Mouse (Mus musculus) embryonic facial prominence, embryonic 15.5 days (tissue): Measurements from ENCODE around the gene Pipox. TPM values are rescaled to one million over a fixed set of nuclear protein-coding genes. Genes with fewer than 3 reads are reported as not detected.

Experiments
- ATAC-seq: fragments of 200-750 bp; cut with Nextera tagmentation; 2 replicates; pipeline ENCODE4 v1.8.0; 2017; ENCODE audit warnings: low read depth, moderate TSS enrichment; ENCODE audit not compliant: insufficient number of reproducible peaks, low FRiP score, low TSS enrichment
- H3K27ac ChIP-seq: fragments of 300-500 bp; sonication (generic); replicated peaks from 2 replicates; pipeline ENCODE4 v1.5.1; 2015; ENCODE audit warnings: mild to moderate bottlenecking, inconsistent platforms
- H3K27me3 ChIP-seq: fragments of 300-500 bp; sonication (generic); 2 replicates; pipeline ENCODE4 v1.6.1; 2015; ENCODE audit warnings: inconsistent platforms
- H3K36me3 ChIP-seq: fragments of 300-500 bp; sonication (generic); 2 replicates; pipeline ENCODE4 v1.6.1; 2015; ENCODE audit warnings: mild to moderate bottlenecking, inconsistent platforms
- H3K4me1 ChIP-seq: fragments of 300-500 bp; sonication (generic); 2 replicates; pipeline ENCODE4 v1.6.1; 2015; ENCODE audit warnings: inconsistent platforms
- H3K4me2 ChIP-seq: fragments of 300-500 bp; sonication (generic); replicated peaks from 2 replicates; pipeline ENCODE4 v1.6.1; 2015; ENCODE audit warnings: mild to moderate bottlenecking, inconsistent platforms
- H3K4me3 ChIP-seq: fragments of 300-500 bp; sonication (generic); replicated peaks from 2 replicates; pipeline ENCODE4 v1.5.1; 2015; ENCODE audit warnings: mild to moderate bottlenecking, inconsistent platforms
- H3K9ac ChIP-seq: fragments of 300-500 bp; sonication (generic); 2 replicates; pipeline ENCODE4 v1.6.1; 2015; ENCODE audit warnings: inconsistent platforms
- H3K9me3 ChIP-seq: fragments of 300-500 bp; sonication (generic); replicated peaks from 2 replicates; pipeline ENCODE4 v1.6.1; 2016; ENCODE audit warnings: inconsistent platforms
- WGBS: fragments of 180-500 bp; shearing (Covaris S2); methylation state at CpG from one replicate; pipeline ENCODE4 v1.1.7; 2015; 5-methylcytosine and 5-hydroxymethylcytosine counted together
- polyA plus RNA-seq: library from polyadenylated mRNA; unstranded; fragments of >200 nt; fragmentation: Nextera tagmentation; extraction: Ambion mirVana; gene quantifications from 2 replicates; pipeline ENCODE4 v1.2.1, GENCODE M21; 2015

Pipox gene
- polyA plus RNA-seq, 1 experiment from 2014 or later, result 1.0 TPM

DNA sequence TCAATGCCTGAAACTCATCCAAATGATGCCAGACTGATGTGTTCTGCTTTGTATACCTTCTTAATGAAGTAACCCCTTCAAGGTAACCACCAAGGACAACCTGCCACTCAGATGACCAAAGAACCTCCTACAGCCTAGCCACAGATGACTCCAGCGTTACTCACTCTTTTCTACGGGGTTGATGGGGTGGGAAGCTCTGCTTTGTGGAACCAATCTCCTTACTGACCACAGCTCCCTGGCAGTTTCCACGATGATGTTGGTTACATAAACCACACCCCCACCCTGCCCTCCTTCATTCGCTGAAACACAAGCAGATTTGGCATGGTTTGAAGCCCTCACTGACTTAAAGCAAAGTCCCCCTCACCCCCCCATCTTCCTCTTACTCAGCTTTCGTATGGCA, 33.9 kb upstream of the Pipox start:
- no peaks in the 10 kb centered on the region for H3K36me3 ChIP-seq
- H3K4me1 ChIP-seq, result peaks cover 12% of the 10 kb centered on the region
- no peak overlapping the region for H3K27ac ChIP-seq
- H3K4me3 ChIP-seq, result no peak overlapping the region
- no peak overlapping the region for H3K9ac ChIP-seq
- 49% methylated on average over 5 of the region's 5 CpGs for WGBS
- peaks cover 46% of the 10 kb centered on the region for H3K27me3 ChIP-seq
- H3K4me2 ChIP-seq, result no peak overlapping the region
- ATAC-seq, result no peak
- no peaks in the 10 kb centered on the region for H3K9me3 ChIP-seq

DNA sequence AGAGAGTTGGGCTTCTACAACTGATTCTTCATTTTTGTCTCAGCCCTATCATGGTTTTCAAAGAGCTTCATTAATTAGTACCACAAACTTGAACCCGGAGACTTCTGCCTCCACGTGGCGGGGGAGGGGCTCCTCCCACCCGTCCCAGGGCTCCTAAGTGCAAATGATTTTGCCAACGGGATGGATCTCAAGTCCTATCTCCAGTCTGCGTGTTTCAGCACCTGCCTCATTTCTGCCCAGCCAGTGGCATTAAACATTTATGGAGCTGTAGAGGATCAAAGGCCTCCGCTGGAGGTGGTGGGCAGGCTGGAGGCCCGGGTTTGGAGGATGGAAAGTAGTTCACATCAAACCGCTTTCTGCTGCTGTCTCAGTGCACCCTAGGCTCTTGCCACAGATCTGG, 32.8 kb upstream of the Pipox start:
- Histone ChIP-seq H3K36me3 (no peaks in the 10 kb centered on the region), H3K9me3 (no peaks in the 10 kb centered on the region), H3K4me2 (no peak overlapping the region), H3K4me1 (peaks cover 9% of the 10 kb centered on the region), H3K27me3 (peaks cover 34% of the 10 kb centered on the region), H3K9ac (no peak overlapping the region), H3K27ac (no peak overlapping the region), H3K4me3 (no peak overlapping the region)
- no peak for ATAC-seq
- WGBS, result 19% methylated on average over 9 of the region's 9 CpGs

DNA sequence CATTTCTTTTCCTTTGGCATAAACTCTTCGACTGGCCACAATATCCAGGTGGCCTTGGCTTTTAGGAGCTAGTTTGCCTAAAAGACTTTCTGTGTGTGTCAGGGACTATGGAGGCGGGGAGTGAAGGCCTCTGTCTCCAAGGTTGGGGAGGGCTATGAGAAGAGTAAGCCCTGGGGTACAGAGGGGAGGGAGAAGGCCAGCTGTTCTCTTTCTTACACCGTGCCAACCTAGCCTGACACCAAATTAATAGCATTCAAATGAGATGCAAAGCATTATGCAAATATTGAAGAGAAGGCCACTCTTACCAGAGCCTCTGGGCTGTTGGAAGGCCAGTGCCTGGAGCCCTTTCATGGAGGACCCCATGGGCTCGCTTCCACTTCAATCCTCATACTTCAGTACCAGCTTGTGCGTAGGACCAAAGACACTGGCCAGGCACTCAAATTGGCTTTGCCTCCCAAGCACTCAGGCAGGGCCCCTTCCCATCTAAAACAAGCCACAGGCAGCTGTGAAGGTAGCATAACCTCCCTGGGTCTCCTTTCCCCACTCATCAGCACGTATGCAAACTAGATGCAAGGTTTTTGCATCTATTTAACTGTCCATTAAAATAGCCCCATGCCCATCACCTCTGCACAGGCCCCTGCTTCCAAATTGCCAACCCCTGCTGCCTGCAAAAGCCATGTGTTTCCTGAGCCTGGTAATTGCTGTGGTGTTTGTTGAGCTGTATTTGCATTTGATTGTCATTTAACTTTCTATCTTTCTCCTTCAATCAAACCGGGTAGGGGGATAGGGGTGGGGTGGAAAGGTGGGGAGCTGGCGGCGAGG, 32.2 kb upstream of the Pipox start:
- 42% methylated on average over 9 of the region's 9 CpGs for WGBS
- Histone ChIP-seq H3K27me3 (peaks cover 28% of the 10 kb centered on the region), H3K4me3 (no peak overlapping the region), H3K9me3 (no peaks in the 10 kb centered on the region), H3K36me3 (no peaks in the 10 kb centered on the region), H3K27ac (no peak overlapping the region), H3K4me1 (peaks cover 3% of the 10 kb centered on the region), H3K4me2 (no peak overlapping the region), H3K9ac (no peak overlapping the region)
- ATAC-seq, result no peak

DNA sequence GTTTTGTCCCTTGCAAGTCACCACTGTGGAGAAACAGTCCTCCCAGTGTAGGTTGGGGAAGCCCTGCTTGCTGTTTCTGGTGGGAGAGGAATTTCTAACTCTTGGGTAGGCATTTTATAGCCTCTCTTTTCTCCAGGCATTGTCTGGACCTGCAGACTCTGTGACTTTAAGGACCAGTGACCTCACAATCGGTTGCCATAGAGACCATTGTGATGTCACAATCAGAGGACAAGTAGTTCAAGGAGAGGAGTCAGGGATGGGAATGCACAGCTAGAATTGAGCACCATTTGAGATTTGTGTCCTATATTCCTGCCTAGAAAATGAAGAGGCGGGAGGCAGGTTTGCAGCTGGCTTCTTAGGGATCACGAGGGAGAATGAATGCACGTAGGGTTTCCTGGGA, 29.4 kb upstream of the Pipox start:
- Histone ChIP-seq H3K9me3 (no peaks in the 10 kb centered on the region), H3K9ac (no peak overlapping the region), H3K4me2 (no peak overlapping the region), H3K36me3 (no peaks in the 10 kb centered on the region), H3K4me1 (no peaks in the 10 kb centered on the region), H3K27me3 (peaks cover 10% of the 10 kb centered on the region), H3K27ac (no peak overlapping the region), H3K4me3 (no peak overlapping the region)
- ATAC-seq, result no peak
- WGBS, result 82% methylated on average over 4 of the region's 4 CpGs

DNA sequence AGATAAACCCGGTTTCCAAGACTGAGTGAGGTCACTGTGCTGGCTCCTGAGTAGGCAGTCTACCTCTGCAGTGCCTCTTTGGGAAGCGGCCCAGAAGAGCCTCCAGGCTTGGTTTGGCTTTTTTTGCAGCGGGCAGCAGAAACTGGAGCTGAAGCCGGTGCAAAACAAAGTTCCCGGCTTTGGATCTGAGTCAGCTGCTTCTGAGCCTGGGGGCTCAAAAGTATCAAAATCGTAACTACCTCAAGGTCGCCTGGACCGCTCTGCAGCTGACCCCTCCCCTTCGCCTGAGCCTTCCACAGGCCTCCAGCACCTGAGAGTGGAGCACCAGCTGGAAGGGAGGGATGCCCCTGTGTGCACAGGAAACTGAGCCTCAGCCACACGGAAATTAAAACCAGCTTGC, 23.3 kb upstream of the Pipox start:
- Histone ChIP-seq H3K9me3 (no peaks in the 10 kb centered on the region), H3K9ac (no peak overlapping the region), H3K4me3 (no peak overlapping the region), H3K4me2 (peak overlapping the region; percentile 12; the same call in 1 of the 2 replicates), H3K36me3 (no peaks in the 10 kb centered on the region), H3K27ac (peak overlapping the region; percentile 49), H3K27me3 (peaks cover 59% of the 10 kb centered on the region), H3K4me1 (peaks cover 19% of the 10 kb centered on the region)
- 8% methylated on average over 10 of the region's 10 CpGs for WGBS
- ATAC-seq, result peak; percentile 69; the same call in 1 of the 2 replicates

DNA sequence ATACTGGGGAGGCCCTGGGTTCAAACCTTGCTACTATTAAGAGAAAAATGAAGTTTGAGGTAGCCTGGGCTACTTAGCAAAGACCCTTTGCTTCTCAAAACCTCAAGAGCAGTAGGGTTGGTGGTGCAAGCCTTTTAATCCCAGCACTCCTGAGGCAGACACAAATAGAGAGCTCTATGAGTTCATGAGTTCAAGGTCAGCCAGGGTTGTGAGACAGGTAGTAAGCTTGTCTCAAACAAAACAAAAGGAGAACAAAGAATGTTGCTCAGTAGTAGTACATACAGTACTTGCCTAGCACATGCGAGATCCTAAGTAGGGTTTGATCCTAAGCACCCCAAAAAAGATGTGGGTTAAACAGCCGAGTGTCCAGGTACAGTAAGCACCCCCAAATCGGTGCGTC, 22.8 kb upstream of the Pipox start:
- WGBS, result 64% methylated on average over 4 of the region's 4 CpGs
- H3K27ac ChIP-seq, result no peak overlapping the region
- H3K4me3 ChIP-seq, result no peak overlapping the region
- peaks cover 21% of the 10 kb centered on the region for H3K4me1 ChIP-seq
- no peaks in the 10 kb centered on the region for H3K36me3 ChIP-seq
- ATAC-seq, result no peak
- no peaks in the 10 kb centered on the region for H3K9me3 ChIP-seq
- H3K9ac ChIP-seq, result no peak overlapping the region
- H3K4me2 ChIP-seq, result no peak overlapping the region
- peaks cover 60% of the 10 kb centered on the region for H3K27me3 ChIP-seq

DNA sequence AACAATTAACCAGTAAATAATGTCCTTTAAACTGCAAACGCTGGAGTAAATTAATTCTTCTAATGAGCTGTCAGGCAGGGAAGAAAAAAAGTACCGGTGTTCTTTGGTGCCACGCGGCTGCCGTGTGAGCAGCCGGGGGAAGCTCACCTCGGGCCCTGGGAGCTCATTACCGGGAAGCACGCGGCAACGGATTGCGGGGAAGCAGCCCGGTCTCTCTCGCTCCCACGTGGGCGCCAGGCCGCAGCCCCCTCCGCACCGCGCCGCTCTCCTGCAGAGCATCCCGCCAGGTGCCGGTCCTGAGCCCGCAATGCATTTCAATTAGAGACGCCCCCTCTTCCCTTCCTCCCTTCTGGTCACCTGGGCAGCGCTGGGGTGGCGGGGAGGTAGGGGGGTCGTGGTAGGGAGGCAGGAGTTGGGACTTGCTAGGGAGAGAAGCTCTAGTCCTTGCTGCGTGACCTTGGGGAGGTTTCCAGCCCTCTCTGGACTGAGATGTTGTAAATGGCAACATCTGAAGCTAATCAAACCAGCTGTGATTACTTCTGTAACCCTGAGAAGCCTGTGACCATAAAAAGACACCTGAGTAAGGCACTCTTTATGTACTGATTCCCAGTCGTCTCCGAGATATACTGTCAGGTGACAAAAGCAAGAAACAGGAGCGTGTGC, 20.8 kb upstream of the Pipox start:
- no peaks in the 10 kb centered on the region for H3K9me3 ChIP-seq
- no peak overlapping the region for H3K9ac ChIP-seq
- peaks cover 25% of the 10 kb centered on the region for H3K4me1 ChIP-seq
- ATAC-seq, result no peak
- no peaks in the 10 kb centered on the region for H3K36me3 ChIP-seq
- whole genome bisulfite sequencing, result 7% methylated on average over 32 of the region's 32 CpGs
- H3K4me2 ChIP-seq, result no peak overlapping the region
- no peak overlapping the region for H3K27ac ChIP-seq
- H3K27me3 ChIP-seq, result peaks cover 60% of the 10 kb centered on the region
- H3K4me3 ChIP-seq, result no peak overlapping the region

DNA sequence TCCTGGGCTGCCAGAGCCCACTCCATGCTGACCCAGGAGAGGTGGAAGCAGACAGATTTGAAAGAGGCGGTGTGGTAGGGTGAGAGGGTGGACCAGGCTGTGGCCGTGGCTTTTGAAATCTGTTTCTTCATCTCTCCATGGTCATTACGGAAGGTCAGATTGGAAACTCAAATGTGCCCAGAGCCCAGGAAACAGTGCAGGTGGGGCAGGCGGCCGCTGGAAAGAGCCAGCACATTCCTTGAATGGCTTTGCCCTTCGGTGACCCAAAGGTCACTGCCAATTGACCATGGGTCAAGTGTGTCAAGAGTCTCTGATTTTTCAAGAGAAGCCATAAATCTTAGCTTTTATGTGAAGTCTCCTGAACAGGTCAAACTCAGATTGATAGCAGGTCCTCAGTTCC, 19.6 kb upstream of the Pipox start:
- H3K36me3 ChIP-seq, result no peaks in the 10 kb centered on the region
- no peaks in the 10 kb centered on the region for H3K9me3 ChIP-seq
- H3K27me3 ChIP-seq, result peaks cover 62% of the 10 kb centered on the region
- peaks cover 25% of the 10 kb centered on the region for H3K4me1 ChIP-seq
- no peak overlapping the region for H3K4me3 ChIP-seq
- H3K27ac ChIP-seq, result no peak overlapping the region
- H3K4me2 ChIP-seq, result no peak overlapping the region
- WGBS, result 53% methylated on average over 6 of the region's 6 CpGs
- H3K9ac ChIP-seq, result no peak overlapping the region
- no peak for ATAC-seq

DNA sequence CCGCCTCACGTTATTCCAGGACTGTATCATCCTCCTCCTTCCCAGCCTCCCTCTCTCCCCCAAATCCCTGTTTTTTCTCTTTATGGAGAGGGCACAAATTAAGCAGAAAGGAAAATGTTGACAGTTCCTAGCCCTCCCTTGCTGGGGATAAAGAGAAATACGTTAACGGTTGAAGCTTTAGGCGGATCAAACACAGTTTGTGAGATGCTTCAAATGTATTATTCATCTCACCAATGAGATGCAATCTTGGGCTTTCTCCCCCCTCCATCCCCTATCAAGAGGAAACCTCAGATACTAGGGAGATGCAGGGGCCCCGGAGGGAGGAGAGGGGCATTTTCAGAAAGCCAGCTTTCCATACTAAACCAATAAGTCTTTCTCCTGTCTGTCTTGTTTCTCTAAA, 15.9 kb upstream of the Pipox start:
- no peak for ATAC-seq
- no peak overlapping the region for H3K4me2 ChIP-seq
- no peaks in the 10 kb centered on the region for H3K36me3 ChIP-seq
- H3K4me3 ChIP-seq, result no peak overlapping the region
- H3K27ac ChIP-seq, result no peak overlapping the region
- H3K27me3 ChIP-seq, result peaks cover 34% of the 10 kb centered on the region
- no peaks in the 10 kb centered on the region for H3K9me3 ChIP-seq
- H3K4me1 ChIP-seq, result peaks cover 14% of the 10 kb centered on the region
- WGBS, result 24% methylated on average over 6 of the region's 6 CpGs
- no peak overlapping the region for H3K9ac ChIP-seq

DNA sequence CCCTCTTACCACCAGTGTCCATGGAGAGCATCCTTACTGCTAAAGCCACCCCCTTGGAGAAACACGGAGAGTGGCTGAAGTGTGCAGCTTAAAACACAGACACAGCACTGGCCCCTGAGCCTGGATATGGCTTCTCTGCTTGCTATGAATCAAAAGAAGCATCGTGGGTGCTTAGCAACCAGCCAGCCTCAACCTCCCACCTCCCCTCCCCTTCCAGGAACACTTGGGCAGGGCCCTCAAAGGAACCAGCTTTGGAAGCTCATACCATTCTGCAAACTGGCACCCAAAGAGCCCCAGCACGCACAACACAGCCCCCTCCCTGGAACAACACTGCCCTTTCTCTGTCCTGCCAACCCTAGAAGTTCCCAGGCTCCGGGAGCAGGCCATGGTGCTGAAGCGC, 15.5 kb upstream of the Pipox start:
- Histone ChIP-seq H3K4me1 (peaks cover 11% of the 10 kb centered on the region), H3K9ac (no peak overlapping the region), H3K4me2 (no peak overlapping the region), H3K9me3 (no peaks in the 10 kb centered on the region), H3K27me3 (peaks cover 30% of the 10 kb centered on the region), H3K27ac (no peak overlapping the region), H3K36me3 (no peaks in the 10 kb centered on the region), H3K4me3 (no peak overlapping the region)
- no peak for ATAC-seq
- WGBS, result 34% methylated on average over 5 of the region's 5 CpGs

DNA sequence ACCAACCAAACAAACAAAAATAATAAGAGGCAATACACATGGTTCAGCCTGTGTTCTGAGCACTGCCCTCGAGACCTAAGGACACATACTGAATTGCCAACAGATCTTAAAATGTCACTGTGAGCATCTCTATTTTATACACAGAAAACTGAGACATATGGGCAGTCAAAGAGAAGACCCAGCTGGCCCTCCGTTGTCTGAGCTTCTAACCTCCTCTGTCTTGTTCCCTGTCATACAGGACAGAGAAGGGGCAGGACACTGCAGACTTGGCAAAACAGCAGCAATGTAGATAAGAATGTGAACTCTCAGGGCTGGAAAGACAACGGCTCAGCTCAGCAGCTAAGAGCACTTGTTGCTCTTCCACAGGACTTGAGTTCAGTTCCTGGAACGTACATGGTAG, 14.6 kb upstream of the Pipox start:
- H3K4me1 ChIP-seq, result peaks cover 11% of the 10 kb centered on the region
- H3K4me2 ChIP-seq, result no peak overlapping the region
- no peaks in the 10 kb centered on the region for H3K36me3 ChIP-seq
- H3K9me3 ChIP-seq, result no peaks in the 10 kb centered on the region
- no peak overlapping the region for H3K27ac ChIP-seq
- no peak overlapping the region for H3K4me3 ChIP-seq
- H3K27me3 ChIP-seq, result peaks cover 21% of the 10 kb centered on the region
- H3K9ac ChIP-seq, result no peak overlapping the region
- WGBS, result 80% methylated on average over 4 of the region's 4 CpGs
- no peak for ATAC-seq
